Mouse (Mus musculus): ENCODE measurements around the gene Shank3. TPM values are rescaled to one million over a fixed set of nuclear protein-coding genes. Genes with fewer than 3 reads are reported as not detected.

Shank3 gene
- polyA plus RNA-seq, 1 experiment, result 3.0 TPM

DNA sequence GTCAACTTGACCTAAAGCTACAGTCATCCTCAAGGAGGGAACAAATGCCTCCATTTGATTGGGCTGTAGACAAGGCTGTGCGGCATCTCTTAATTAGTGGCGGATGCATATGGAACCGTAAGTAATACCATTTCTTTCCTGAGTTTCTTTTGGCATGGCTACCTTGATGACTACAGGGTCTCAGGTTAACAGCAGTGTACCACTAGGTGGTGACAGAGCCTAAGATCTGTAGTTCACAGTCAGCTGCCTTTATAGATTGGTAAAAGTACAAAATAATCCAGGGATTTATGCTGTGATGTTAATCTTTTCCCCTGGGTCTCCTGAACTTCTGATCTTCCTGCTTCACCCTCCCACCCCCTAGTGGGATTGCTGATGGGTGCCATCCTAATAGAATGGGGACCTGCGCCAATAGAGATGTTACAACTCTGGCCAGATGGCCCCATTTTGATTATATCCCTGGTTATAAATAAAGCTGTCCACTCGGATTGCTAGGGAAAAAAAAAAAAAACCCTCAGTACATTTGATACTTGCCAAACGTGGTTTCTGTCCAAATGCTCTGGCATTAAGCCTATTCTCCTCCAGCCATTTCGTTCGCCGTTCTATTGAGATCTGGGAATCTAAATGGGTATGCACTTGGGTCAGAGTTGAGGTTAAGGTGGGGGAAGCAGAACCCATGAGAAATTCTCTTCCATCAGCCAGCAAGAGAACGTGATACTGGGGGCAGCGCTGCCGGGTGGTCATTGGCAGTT is 106.6 kb downstream of the Shank3 start:
- WGBS, result 68% methylated on average over 12 of the region's 12 CpGs
- no peak for DNase-seq (ENCODE audit: low read depth, low spot score)

DNA sequence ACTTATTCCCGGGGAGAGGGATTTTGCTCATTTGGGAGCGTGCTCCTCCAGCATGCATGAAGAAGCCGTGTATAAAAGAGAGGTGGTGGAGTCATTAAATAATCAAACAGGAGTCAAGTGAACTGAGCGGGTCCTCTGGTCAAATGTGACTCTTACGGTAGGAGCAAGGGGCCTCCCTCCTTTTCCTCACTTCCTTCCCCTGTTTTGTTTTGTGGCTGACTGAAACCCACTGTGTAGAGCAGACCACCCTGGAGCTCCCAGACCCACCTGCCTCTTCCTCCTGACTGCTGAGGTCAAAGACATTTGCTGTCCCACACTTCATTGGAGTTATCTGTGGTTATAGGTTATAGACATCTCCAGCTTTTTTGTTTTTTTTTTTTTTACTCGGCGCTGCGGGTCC is 108.1 kb downstream of the Shank3 start:
- 81% methylated on average over 8 of the region's 8 CpGs for WGBS
- DNase-seq (ENCODE audit: low read depth, low spot score), result no peak

DNA sequence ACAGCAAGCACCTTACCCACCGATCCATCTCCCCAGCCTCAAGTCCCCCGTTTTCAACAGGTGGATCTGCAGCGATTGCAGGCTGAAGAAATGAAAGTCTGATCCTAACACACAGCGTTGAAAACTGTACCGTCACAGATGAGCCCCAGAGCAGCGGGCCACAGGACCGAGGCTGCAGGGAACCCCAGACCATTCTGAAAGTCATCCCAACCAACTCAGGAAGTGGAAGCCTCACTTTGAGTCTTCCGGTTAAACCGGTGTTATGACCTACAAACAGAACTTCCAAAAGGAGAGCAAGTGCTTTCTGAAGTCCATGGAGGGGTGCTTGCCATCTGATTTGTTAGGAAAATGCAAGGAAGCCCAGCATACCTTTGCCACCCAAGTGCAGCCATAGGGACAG is 108.5 kb downstream of the Shank3 start:
- WGBS, result 78% methylated on average over 9 of the region's 9 CpGs
- no peak for DNase-seq (ENCODE audit: low read depth, low spot score)

Other genes starting within 250 kb of the Shank3 start
- gene Sbf1, start 184.3 kb upstream of the Shank3 start, polyA plus RNA-seq (2012; rRNA removed), result 145 and 152 TPM in 2 replicates
- gene Adm2, start 176.9 kb upstream of the Shank3 start, polyA plus RNA-seq (2012; rRNA removed), result 1.1 and 2.2 TPM in 2 replicates
- 0.36 TPM in 1 of 2 replicates, not detected in the other for gene Miox, start 165.2 kb upstream of the Shank3 start, polyA plus RNA-seq (2012; rRNA removed)
- 26.3 and 28.9 TPM in 2 replicates for gene Lmf2, start 144.0 kb upstream of the Shank3 start, polyA plus RNA-seq (2012; rRNA removed)
- 131 and 133 TPM in 2 replicates for gene Ncaph2, start 143.9 kb upstream of the Shank3 start, polyA plus RNA-seq (2012; rRNA removed)
- 70.4 and 142 TPM in 2 replicates for gene Sco2, start 125.8 kb upstream of the Shank3 start, polyA plus RNA-seq (2012; rRNA removed)
- 5.5 and 30.9 TPM in 2 replicates for gene Tymp, start 122.6 kb upstream of the Shank3 start, polyA plus RNA-seq (2012; rRNA removed)
- gene Odf3b, start 120.3 kb upstream of the Shank3 start, polyA plus RNA-seq (2012; rRNA removed), result 21.1 and 57.4 TPM in 2 replicates
- 0.10 and 0.58 TPM in 2 replicates for gene Klhdc7b, start 114.7 kb upstream of the Shank3 start, polyA plus RNA-seq (2012; rRNA removed)
- gene Syce3, start 89.1 kb upstream of the Shank3 start, polyA plus RNA-seq (2012; rRNA removed), result 0.51 and 0.89 TPM in 2 replicates
- gene Cpt1b, start 73.8 kb upstream of the Shank3 start, polyA plus RNA-seq (2012; rRNA removed), result 3.7 and 6.9 TPM in 2 replicates
- 0.57 and 0.67 TPM in 2 replicates for gene C730034F03Rik, start 70.0 kb upstream of the Shank3 start, polyA plus RNA-seq (2012; rRNA removed)
- 0.68 and 1.4 TPM in 2 replicates for gene Gm44502, start 69.9 kb upstream of the Shank3 start, polyA plus RNA-seq (2012; rRNA removed)
- gene Chkb, start 69.7 kb upstream of the Shank3 start, polyA plus RNA-seq (2012; rRNA removed), result 125 and 129 TPM in 2 replicates
- gene Mapk8ip2, start 45.7 kb upstream of the Shank3 start, polyA plus RNA-seq (2012; rRNA removed), result 1.1 and 1.2 TPM in 2 replicates
- gene Arsa, start 22.2 kb upstream of the Shank3 start, polyA plus RNA-seq (2012; rRNA removed), result 16.9 and 27.7 TPM in 2 replicates
- gene Acr, start 68.7 kb downstream of the Shank3 start, polyA plus RNA-seq (2012; rRNA removed), result 0.19 and 0.40 TPM in 2 replicates
- 6.2 and 7.2 TPM in 2 replicates for gene Rabl2, start 92.3 kb downstream of the Shank3 start, polyA plus RNA-seq (2012; rRNA removed)

Measured in large intestine, adult 2 months (tissue).